Mouse (Mus musculus) thymus, adult 2 months (tissue): Measurements from ENCODE around the gene Tspan31. TPM values are rescaled to one million over a fixed set of nuclear protein-coding genes. Genes with fewer than 3 reads are reported as not detected.

Source experiments
- DNase-seq: peaks from one replicate; pipeline ENCODE4 v3.0.0; 2021
- H3K27ac ChIP-seq: fragments of 200-500 bp; 2 replicates; pipeline ENCODE4 v1.5.1; 2012; ENCODE audit warnings: low read length, control low read depth; ENCODE audit not compliant: control insufficient read depth, insufficient read depth
- H3K27me3 ChIP-seq: fragments of 200-500 bp; 2 replicates; pipeline ENCODE4 v1.6.1; 2012; ENCODE audit warnings: mild to moderate bottlenecking, low read length, moderate library complexity, mixed read lengths; ENCODE audit not compliant: control insufficient read depth, insufficient read depth
- H3K36me3 ChIP-seq: fragments of 200-500 bp; 2 replicates; pipeline ENCODE4 v1.6.1; 2012; ENCODE audit warnings: mild to moderate bottlenecking, low read length, moderate library complexity; ENCODE audit not compliant: control insufficient read depth, insufficient read depth
- H3K4me1 ChIP-seq: fragments of 200-500 bp; replicated peaks from 2 replicates; pipeline ENCODE4 v1.6.1; 2012; ENCODE audit warnings: low read length; ENCODE audit not compliant: control insufficient read depth, insufficient read depth
- H3K4me3 ChIP-seq: fragments of 200-500 bp; 2 replicates; pipeline ENCODE4 v1.5.1; 2012; ENCODE audit warnings: mild to moderate bottlenecking, low read length, control low read depth, moderate library complexity; ENCODE audit not compliant: control insufficient read depth, insufficient read depth
- CTCF ChIP-seq: fragments of 200-500 bp; IDR thresholded peaks from 2 replicates; pipeline ENCODE4 v1.5.1; 2012; ENCODE audit warnings: mild to moderate bottlenecking, control low read depth, low read length, moderate library complexity, borderline replicate concordance; ENCODE audit not compliant: control insufficient read depth, poor library complexity, insufficient read depth; ENCODE audit errors: extremely low read depth
- POLR2A ChIP-seq: fragments of 200-500 bp; IDR thresholded peaks from 2 replicates; pipeline ENCODE4 v1.6.1; 2012; ENCODE audit warnings: mild to moderate bottlenecking, low read length, control low read depth, moderate library complexity; ENCODE audit not compliant: control insufficient read depth, poor library complexity, insufficient read depth; ENCODE audit errors: extremely low read depth
- WGBS: fragments of 180-500 bp; shearing (Covaris S2); methylation state at CpG from one replicate; pipeline ENCODE4 v1.1.7; 2018; 5-methylcytosine and 5-hydroxymethylcytosine counted together
- polyA plus RNA-seq: library from polyadenylated mRNA; depleted of rRNA; stranded (reverse); fragments of >200 nt; gene quantifications from 2 replicates; pipeline ENCODE4 v1.2.3, GENCODE M21; 2012

Tspan31 gene
- polyA plus RNA-seq, 1 experiment = 45.2 TPM

DNA sequence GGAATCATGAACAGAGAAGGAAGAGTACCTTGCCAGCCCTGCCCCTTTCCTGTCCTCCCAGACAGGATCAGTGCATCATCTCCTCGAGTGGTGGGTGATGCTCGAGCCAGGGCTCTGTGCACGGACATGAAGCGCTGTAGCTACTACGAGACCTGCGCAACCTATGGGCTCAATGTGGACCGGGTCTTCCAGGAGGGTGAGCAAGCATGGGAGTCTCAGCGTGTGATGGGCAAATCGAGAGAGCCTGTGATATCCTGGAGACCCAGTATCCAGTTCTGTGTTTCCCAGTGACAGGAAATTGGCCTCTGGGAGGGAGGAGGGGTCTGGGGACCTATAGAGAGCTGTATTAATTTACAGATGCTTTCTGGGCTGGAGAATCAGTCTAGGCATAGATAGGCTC is 15.0 kb upstream of the Tspan31 start:
- DNase-seq = no peak
- no peak for TF ChIP-seq CTCF
- no peak for TF ChIP-seq POLR2A
- Histone ChIP-seq H3K4me3 (no peak overlapping the region), H3K27ac (no peak overlapping the region), H3K36me3 (peaks cover 49% of the 10 kb centered on the region), H3K27me3 (no peaks in the 10 kb centered on the region), H3K4me1 (no peaks in the 10 kb centered on the region)
- WGBS = 95% methylated on average over 9 of the region's 9 CpGs

DNA sequence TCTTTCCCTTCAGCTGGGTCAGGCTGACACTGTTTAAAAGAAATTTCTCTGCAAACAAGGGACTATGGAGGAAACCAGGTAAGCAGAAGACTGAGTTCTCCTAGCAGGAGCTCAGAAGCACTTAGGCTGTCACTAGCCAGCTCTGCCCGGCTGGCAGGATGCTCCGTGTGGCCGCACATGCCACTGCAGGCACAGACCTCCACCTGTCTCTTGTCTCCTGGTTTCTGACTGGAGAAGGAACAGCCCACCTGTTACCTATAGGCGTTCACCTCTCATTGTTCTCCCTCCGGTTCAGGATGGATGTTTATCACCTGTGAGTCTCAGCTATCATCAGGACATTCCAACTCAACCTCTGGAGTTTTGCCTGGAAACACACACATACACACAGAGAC is 13.8 kb upstream of the Tspan31 start:
- WGBS = 90% methylated on average over 5 of the region's 5 CpGs
- TF ChIP-seq CTCF = no peak
- no peak for TF ChIP-seq POLR2A
- DNase-seq = no peak
- H3K27ac ChIP-seq = no peak overlapping the region
- H3K36me3 ChIP-seq = peaks cover 48% of the 10 kb centered on the region
- no peaks in the 10 kb centered on the region for H3K4me1 ChIP-seq
- no peaks in the 10 kb centered on the region for H3K27me3 ChIP-seq
- H3K4me3 ChIP-seq = no peak overlapping the region

DNA sequence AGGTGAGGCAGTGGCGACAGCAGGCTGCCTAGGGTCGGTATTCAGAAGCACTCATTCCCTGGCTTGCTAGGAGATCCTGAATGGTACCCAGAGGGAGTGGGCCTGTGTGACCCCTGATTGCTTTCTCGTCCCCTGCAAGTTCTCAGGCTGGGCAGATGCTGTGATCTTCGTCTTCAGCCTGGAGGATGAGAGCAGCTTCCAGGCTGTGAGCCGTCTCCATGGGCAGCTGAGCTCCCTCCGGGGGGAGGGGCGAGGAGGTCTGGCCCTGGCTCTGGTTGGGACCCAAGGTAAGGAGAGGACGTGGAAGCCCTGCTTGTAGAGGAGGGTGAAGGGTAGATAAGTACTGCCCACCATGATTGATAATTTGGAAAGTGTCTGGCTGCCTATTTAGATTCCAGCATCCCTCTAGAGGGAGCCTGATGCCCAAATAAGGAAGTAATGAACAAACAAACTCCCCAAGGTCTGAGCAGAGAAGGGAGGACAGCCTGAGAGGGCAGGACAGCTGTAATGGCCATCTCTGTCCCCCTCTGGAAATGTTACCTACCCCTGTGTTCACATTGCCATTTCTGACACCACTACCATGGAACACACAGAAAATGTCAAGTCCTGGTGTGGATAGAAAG is 13.3 kb upstream of the Tspan31 start:
- no peak overlapping the region for H3K27ac ChIP-seq
- H3K27me3 ChIP-seq = no peaks in the 10 kb centered on the region
- peaks cover 45% of the 10 kb centered on the region for H3K36me3 ChIP-seq
- no peak overlapping the region for H3K4me3 ChIP-seq
- no peaks in the 10 kb centered on the region for H3K4me1 ChIP-seq
- 93% methylated on average over 8 of the region's 8 CpGs for WGBS
- TF ChIP-seq POLR2A (no peak), CTCF (no peak)
- no peak for DNase-seq

DNA sequence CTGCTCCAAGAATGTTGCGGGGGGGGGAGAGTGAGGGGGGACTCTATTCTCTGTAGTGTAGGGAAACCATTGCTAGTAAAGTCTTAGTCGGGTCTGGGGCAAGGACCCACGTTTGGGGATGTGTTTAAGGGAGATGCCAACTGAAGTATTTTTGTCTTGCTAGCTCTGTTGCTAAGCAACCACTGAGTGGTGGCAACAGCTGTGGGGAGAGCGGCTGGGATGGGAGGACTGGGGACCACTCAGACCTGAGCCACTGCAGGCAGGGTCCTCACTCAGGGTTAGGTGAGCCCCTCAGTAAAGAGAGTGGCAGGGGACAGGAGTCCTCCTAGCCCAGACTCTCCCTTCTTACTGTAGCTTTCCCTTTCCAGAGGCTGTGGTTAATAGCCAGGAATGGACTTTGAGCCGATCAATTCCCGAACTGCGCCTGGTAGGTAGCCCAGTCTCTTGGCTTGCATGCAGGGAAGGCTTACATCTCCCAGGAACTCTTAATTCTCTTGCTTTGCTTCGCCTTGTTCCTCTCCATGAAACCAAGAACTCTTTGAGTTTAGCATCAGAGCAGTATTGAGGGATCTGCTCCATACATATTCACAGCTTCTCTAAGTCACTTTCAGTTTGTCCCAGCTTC is 12.0 kb upstream of the Tspan31 start:
- Histone ChIP-seq H3K4me1 (peaks cover 10% of the 10 kb centered on the region), H3K27me3 (no peaks in the 10 kb centered on the region), H3K36me3 (peaks cover 33% of the 10 kb centered on the region), H3K27ac (no peak overlapping the region), H3K4me3 (no peak overlapping the region)
- no peak for TF ChIP-seq CTCF
- no peak for TF ChIP-seq POLR2A
- DNase-seq = no peak
- 83% methylated on average over 8 of the region's 8 CpGs for WGBS

DNA sequence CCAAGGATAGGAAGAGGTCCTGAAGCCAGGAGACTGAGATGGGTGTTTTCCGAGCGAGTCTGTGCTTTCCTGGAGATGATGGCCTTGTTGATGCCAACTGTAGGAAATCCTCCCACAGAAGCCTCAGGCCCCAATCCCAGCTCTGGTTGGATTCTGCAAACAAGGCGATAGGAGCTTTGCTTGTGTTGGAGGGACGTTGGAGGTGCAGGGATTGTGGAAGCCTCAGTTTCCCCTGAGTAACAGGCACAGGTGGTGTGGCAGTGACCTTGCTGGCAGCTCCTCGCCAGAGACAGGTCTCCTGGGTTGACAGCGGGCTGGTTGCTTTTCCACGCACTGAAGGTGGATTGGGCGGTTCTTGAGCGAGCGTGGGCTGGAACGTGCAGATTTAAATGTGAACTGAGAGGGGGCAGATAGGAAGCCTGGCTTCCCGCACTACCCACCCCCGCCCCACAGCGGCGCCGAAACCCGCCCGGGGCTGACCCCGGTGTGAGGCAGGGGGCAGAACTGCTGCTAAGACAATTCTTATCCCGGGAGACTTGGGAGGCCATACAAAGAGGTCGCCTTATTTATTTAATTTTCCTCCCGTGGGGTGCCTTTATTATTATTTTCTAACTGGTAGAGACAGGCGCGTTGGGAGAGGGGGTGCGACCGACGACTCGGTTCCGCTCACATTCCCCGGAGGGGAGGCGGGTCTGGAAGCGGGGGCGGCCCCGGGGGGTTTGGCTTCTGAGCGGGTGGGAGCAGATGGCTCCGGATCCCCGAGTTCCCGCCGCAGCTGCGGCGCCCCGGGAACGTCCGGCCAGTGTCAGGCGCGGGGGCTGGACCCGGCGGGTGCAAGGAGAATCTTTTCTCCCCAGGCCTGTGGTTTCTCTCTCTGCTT is 11.1 kb upstream of the Tspan31 start:
- H3K27ac ChIP-seq = no peak overlapping the region
- 94% methylated on average over 48 of the region's 48 CpGs for WGBS
- no peak overlapping the region for H3K4me3 ChIP-seq
- no peak for DNase-seq
- H3K36me3 ChIP-seq = peaks cover 30% of the 10 kb centered on the region
- no peak for TF ChIP-seq CTCF
- TF ChIP-seq POLR2A = no peak
- peaks cover 17% of the 10 kb centered on the region for H3K4me1 ChIP-seq
- no peaks in the 10 kb centered on the region for H3K27me3 ChIP-seq

DNA sequence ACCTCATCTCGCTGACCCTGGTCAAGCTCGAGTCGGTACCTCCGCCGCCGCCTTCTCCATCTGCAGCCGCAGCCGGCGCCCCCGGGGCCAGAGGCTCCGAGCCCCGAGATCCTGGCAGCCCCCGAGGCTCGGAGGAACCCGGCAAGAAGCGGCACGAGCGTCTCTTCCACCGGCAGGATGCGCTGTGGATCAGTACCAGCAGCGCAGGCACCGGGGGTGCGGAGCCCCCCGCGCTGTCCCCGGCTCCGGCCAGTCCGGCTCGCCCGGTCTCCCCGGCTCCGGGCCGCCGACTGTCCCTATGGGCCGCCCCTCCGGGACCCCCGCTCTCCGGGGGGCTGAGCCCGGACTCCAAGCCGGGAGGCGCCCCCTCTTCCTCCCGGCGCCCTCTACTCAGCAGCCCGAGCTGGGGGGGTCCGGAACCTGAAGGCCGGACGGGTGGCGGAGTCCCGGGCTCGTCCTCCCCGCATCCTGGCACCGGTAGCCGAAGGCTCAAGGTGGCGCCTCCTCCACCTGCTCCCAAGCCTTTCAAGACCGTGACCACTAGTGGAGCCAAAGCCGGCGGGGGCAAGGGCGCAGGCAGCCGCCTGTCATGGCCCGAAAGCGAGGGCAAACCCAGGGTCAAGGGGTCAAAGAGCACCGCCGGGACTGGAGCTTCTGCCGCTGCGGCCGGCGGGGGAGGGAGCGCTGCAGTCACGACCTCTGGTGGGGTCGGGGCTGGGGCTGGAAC is 9.8 kb upstream of the Tspan31 start:
- H3K27ac ChIP-seq = no peak overlapping the region

More for the DNA sequence above, 9.8 kb upstream of the Tspan31 start:
- peaks cover 22% of the 10 kb centered on the region for H3K4me1 ChIP-seq
- H3K36me3 ChIP-seq = peaks cover 24% of the 10 kb centered on the region
- no peak for DNase-seq
- H3K4me3 ChIP-seq = no peak overlapping the region
- TF ChIP-seq POLR2A (no peak), CTCF (no peak)
- no peaks in the 10 kb centered on the region for H3K27me3 ChIP-seq
- WGBS = 92% methylated on average over 70 of the region's 70 CpGs
